Mouse (Mus musculus) neural tube, embryonic 11.5 days (tissue): ENCODE data around the gene Fbxo11. TPM values are rescaled to one million over a fixed set of nuclear protein-coding genes. Genes with fewer than 3 reads are reported as not detected.
"Not testable (repeated sequence)": the region's sequence is repeated elsewhere in the genome, so short reads cannot be mapped to it uniquely, and the experiment has no call there.

Experiments
- ATAC-seq: fragments of 200-750 bp; cut with Nextera tagmentation; 2 replicates; pipeline ENCODE4 v1.8.0; 2017; ENCODE audit warnings: moderate number of reproducible peaks, mild to moderate bottlenecking, moderate TSS enrichment, moderate library complexity; ENCODE audit not compliant: insufficient read depth, low FRiP score, low TSS enrichment
- DNase-seq: peaks from one replicate; pipeline ENCODE4 v3.0.0-alpha.2; 2015; ENCODE audit warnings: low spot score
- H3K27ac ChIP-seq: fragments of 300-500 bp; sonication (generic); 2 replicates; pipeline ENCODE4 v1.5.1; 2014; ENCODE audit warnings: low read depth, mild to moderate bottlenecking, low read length
- H3K27me3 ChIP-seq: fragments of 300-500 bp; sonication (generic); 2 replicates; pipeline ENCODE4 v1.6.1; 2014; ENCODE audit warnings: mild to moderate bottlenecking, low read length, mixed read lengths; ENCODE audit not compliant: control insufficient read depth, insufficient read depth
- H3K36me3 ChIP-seq: fragments of 300-500 bp; sonication (generic); 2 replicates; pipeline ENCODE4 v1.6.1; 2014; ENCODE audit warnings: mild to moderate bottlenecking, low read length, moderate library complexity, mixed read lengths; ENCODE audit not compliant: control insufficient read depth, insufficient read depth
- H3K4me1 ChIP-seq: fragments of 300-500 bp; sonication (generic); 2 replicates; pipeline ENCODE4 v1.6.1; 2014; ENCODE audit warnings: low read length, mixed read lengths; ENCODE audit not compliant: control insufficient read depth, insufficient read depth
- H3K4me2 ChIP-seq: fragments of 300-500 bp; sonication (generic); 2 replicates; pipeline ENCODE4 v1.6.1; 2014; ENCODE audit warnings: low read depth, mild to moderate bottlenecking, moderate library complexity
- H3K4me3 ChIP-seq: fragments of 300-500 bp; sonication (generic); 2 replicates; pipeline ENCODE4 v1.5.1; 2014; ENCODE audit warnings: low read depth, low read length
- H3K9ac ChIP-seq: fragments of 300-500 bp; sonication (generic); 2 replicates; pipeline ENCODE4 v1.6.1; 2014; ENCODE audit warnings: mild to moderate bottlenecking, low read length
- H3K9me3 ChIP-seq: fragments of 300-500 bp; sonication (generic); 2 replicates; pipeline ENCODE4 v1.6.1; 2016; ENCODE audit warnings: low read length; ENCODE audit not compliant: control insufficient read depth
- WGBS: fragments of 180-500 bp; shearing (Covaris S2); extraction: QIAGEN DNeasy Blood & Tissue Kit; methylation state at CpG from one replicate; pipeline ENCODE4 v1.1.7; 2014; 5-methylcytosine and 5-hydroxymethylcytosine counted together
- polyA plus RNA-seq: library from polyadenylated mRNA; unstranded; fragments of >200 nt; fragmentation: Nextera tagmentation; extraction: Ambion mirVana; gene quantifications from 2 replicates; pipeline ENCODE4 v1.2.1, GENCODE M21; 2014

The Fbxo11 gene
- polyA plus RNA-seq, 1 experiment from 2014 or later, result 40.4 TPM

GRCm38 (mm10) chr17:87971696-87972591 lies 93.1 kb downstream of the Fbxo11 start:
- H3K27ac ChIP-seq, ATAC-seq, H3K27me3 ChIP-seq, H3K4me2 ChIP-seq, H3K9me3 ChIP-seq, H3K9ac ChIP-seq, H3K36me3 ChIP-seq, H3K4me3 ChIP-seq, H3K4me1 ChIP-seq, DNase-seq: not testable (repeated sequence)
- WGBS, result 87% methylated on average over 15 of the region's 15 CpGs

GRCm38 (mm10) chr17:87968483-87968926 lies 96.6 kb downstream of the Fbxo11 start:
- H3K4me1 ChIP-seq, H3K27ac ChIP-seq, H3K4me2 ChIP-seq, H3K36me3 ChIP-seq, H3K9me3 ChIP-seq, DNase-seq, H3K9ac ChIP-seq, H3K4me3 ChIP-seq, H3K27me3 ChIP-seq: not testable (repeated sequence)
- WGBS, result 43% methylated on average over 6 of the region's 8 CpGs
- ATAC-seq, result peak; percentile 68

GRCm38 (mm10) chr17:87963081-87964075 lies 101.7 kb downstream of the Fbxo11 start:
- ATAC-seq (no peak), DNase-seq (no peak)
- Histone ChIP-seq H3K9ac (no peak overlapping the region), H3K27ac (no peak overlapping the region), H3K36me3 (no peaks in the 10 kb centered on the region), H3K9me3 (no peaks in the 10 kb centered on the region), H3K4me2 (no peak overlapping the region), H3K27me3 (no peaks in the 10 kb centered on the region), H3K4me1 (no peaks in the 10 kb centered on the region), H3K4me3 (no peak overlapping the region)
- WGBS, result 85% methylated on average over 14 of the region's 14 CpGs

- not testable (repeated sequence) for H3K4me2 ChIP-seq, H3K27me3 ChIP-seq, H3K36me3 ChIP-seq, H3K9ac ChIP-seq, H3K4me1 ChIP-seq, H3K4me3 ChIP-seq, DNase-seq, ATAC-seq, H3K27ac ChIP-seq, H3K9me3 ChIP-seq
- WGBS, result 88% methylated on average over 5 of the region's 5 CpGs
Measured at GRCm38 (mm10) chr17:87959931-87960330, 105.2 kb downstream of the Fbxo11 start.

GRCm38 (mm10) chr17:87959406-87959805 lies 105.7 kb downstream of the Fbxo11 start:
- not testable (repeated sequence) for H3K4me2 ChIP-seq, H3K4me3 ChIP-seq, H3K27ac ChIP-seq, H3K36me3 ChIP-seq, ATAC-seq, H3K9ac ChIP-seq, H3K9me3 ChIP-seq, DNase-seq, H3K27me3 ChIP-seq, H3K4me1 ChIP-seq
- WGBS, result 95% methylated on average over 11 of the region's 11 CpGs

- Histone ChIP-seq H3K4me3 (no peak overlapping the region), H3K27me3 (no peaks in the 10 kb centered on the region), H3K9me3 (no peaks in the 10 kb centered on the region), H3K9ac (no peak overlapping the region), H3K4me2 (no peak overlapping the region), H3K27ac (no peak overlapping the region), H3K4me1 (no peaks in the 10 kb centered on the region), H3K36me3 (no peaks in the 10 kb centered on the region)
- peak; percentile 35 for DNase-seq
- 53% methylated on average over 8 of the region's 8 CpGs for WGBS
- ATAC-seq, result no peak
Measured at GRCm38 (mm10) chr17:87958283-87958682, 106.8 kb downstream of the Fbxo11 start.

- Histone ChIP-seq H3K36me3 (no peaks in the 10 kb centered on the region), H3K27ac (no peak overlapping the region), H3K9me3 (no peaks in the 10 kb centered on the region), H3K4me3 (no peak overlapping the region), H3K9ac (no peak overlapping the region), H3K27me3 (no peaks in the 10 kb centered on the region), H3K4me1 (no peaks in the 10 kb centered on the region), H3K4me2 (no peak overlapping the region)
- 75% methylated on average over 12 of the region's 12 CpGs for WGBS
- ATAC-seq, result no peak
- no peak for DNase-seq
Measured at GRCm38 (mm10) chr17:87957096-87957840, 107.8 kb downstream of the Fbxo11 start.

GRCm38 (mm10) chr17:87954618-87955124 lies 110.4 kb downstream of the Fbxo11 start:
- 93% methylated on average over 13 of the region's 13 CpGs for WGBS
- not testable (repeated sequence) for DNase-seq

More at GRCm38 (mm10) chr17:87954618-87955124, 110.4 kb downstream of the Fbxo11 start:
- H3K9me3 ChIP-seq, H3K4me1 ChIP-seq, H3K4me2 ChIP-seq, H3K4me3 ChIP-seq, H3K27ac ChIP-seq, ATAC-seq, H3K36me3 ChIP-seq, H3K9ac ChIP-seq, H3K27me3 ChIP-seq: not testable (repeated sequence)
